Mouse (Mus musculus): Measurements from ENCODE around the gene Meaf6. TPM values are rescaled to one million over a fixed set of nuclear protein-coding genes. Genes with fewer than 3 reads are reported as not detected.

The Meaf6 gene
- polyA plus RNA-seq, 1 experiment from 2014 or later = 49.3 TPM

DNA sequence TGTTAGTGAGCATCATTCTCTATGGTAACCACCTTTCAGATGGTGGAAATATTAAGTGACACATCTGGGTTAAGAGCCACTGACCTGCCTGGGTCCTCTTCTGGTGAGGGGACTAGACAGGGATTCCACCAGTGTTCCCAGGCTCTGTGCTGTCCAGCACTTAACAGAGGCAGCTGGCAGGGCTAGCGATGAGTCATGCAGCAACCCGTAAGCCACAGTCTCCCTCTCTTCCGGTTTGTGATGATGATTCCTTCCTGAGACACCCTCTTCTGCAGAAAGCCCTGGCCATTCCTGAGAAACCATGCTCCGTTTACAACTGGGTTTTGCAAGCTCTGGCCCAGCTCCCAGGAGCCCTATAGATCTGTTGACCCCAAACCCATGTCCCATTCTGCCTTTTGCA lies 46.6 kb downstream of the Meaf6 start:
- H3K27ac ChIP-seq = no peak overlapping the region
- peaks cover 11% of the 10 kb centered on the region for H3K4me1 ChIP-seq
- no peak overlapping the region for H3K4me3 ChIP-seq
- H3K9me3 ChIP-seq = no peaks in the 10 kb centered on the region
- 48% methylated on average over 4 of the region's 4 CpGs for WGBS
- H3K9ac ChIP-seq = no peak overlapping the region
- no peak for ATAC-seq (ENCODE audit: insufficient number of reproducible peaks, low FRiP score, low TSS enrichment, low read depth)
- peaks cover 8% of the 10 kb centered on the region for H3K27me3 ChIP-seq
- H3K4me2 ChIP-seq = no peak overlapping the region
- H3K36me3 ChIP-seq = no peaks in the 10 kb centered on the region

DNA sequence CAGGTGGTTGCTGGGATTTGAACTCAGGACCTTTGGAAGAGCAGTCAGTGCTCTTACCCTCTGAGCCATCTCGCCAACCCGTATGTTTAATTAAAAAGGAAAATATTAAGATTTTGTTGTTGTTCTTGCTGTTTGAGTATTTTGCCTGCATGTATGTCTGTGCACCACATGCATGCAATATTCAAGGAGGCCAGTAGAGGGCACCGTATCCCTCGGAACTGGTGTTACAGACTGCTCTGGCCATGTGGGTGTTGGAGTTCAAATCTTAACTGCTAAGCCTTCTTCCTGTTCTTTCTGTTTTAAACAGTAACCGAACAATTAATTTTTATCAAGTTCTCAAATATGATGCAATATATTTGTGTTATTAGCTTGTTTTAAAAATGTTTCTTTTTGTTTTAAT lies 47.5 kb downstream of the Meaf6 start:
- Histone ChIP-seq H3K36me3 (no peaks in the 10 kb centered on the region), H3K9ac (no peak overlapping the region), H3K9me3 (no peaks in the 10 kb centered on the region), H3K4me3 (no peak overlapping the region), H3K27me3 (peaks cover 8% of the 10 kb centered on the region), H3K27ac (no peak overlapping the region), H3K4me1 (peaks cover 5% of the 10 kb centered on the region; the same call in 1 of the 2 replicates), H3K4me2 (no peak overlapping the region)
- ATAC-seq (ENCODE audit: insufficient number of reproducible peaks, low FRiP score, low TSS enrichment, low read depth) = no peak
- WGBS = 28% methylated on average over 5 of the region's 5 CpGs

DNA sequence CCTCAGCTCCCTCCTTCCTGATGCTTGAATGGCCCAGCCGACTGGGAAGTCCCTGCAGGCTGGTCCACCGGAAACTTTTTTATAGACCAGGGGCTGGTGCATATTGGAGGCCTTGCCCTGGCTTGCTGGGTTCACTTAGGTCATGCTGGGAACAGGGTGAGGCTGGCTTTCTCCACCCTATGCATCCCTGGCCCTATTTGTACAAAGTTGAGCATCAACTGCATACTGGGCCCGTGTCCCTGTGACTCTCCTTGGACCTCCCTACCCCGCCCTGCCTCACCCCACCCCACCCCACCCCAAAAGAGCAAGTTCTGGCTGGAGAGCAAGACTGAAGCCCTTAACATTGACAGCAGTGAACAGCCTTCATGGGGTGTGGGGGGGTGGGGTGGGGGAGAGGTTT lies 49.3 kb downstream of the Meaf6 start:
- no peak overlapping the region for H3K4me2 ChIP-seq
- H3K4me1 ChIP-seq = no peaks in the 10 kb centered on the region
- H3K36me3 ChIP-seq = no peaks in the 10 kb centered on the region
- H3K4me3 ChIP-seq = no peak overlapping the region
- no peak overlapping the region for H3K27ac ChIP-seq
- no peak overlapping the region for H3K9ac ChIP-seq
- no peaks in the 10 kb centered on the region; the same call in 1 of the 2 replicates for H3K27me3 ChIP-seq
- no peaks in the 10 kb centered on the region for H3K9me3 ChIP-seq
- ATAC-seq (ENCODE audit: insufficient number of reproducible peaks, low FRiP score, low TSS enrichment, low read depth) = no peak
- WGBS = 61% methylated on average over 4 of the region's 4 CpGs

DNA sequence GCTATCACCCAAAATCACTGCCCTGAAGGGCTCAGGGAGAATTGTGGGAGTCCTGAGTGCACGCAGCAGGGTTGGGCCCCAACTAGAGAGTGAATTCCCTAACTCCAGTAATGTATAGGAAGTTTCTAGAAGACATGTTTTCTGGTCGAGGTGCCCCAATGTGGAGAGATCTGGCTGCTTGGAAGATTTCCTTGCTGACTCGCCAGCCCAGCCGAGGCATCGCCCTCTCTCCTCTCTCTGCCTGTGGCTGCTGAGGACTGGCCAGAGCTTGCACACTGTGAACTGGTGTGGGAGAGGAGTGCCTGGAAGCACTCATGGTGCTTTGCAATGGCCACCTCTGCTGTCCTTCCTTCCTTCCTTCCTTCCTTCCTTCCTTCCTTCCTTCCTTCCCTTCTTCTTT lies 49.7 kb downstream of the Meaf6 start:
- Histone ChIP-seq H3K36me3 (no peaks in the 10 kb centered on the region), H3K27ac (no peak overlapping the region), H3K9ac (no peak overlapping the region), H3K4me3 (no peak overlapping the region), H3K9me3 (no peaks in the 10 kb centered on the region), H3K4me1 (no peaks in the 10 kb centered on the region), H3K27me3 (no peaks in the 10 kb centered on the region), H3K4me2 (no peak overlapping the region)
- WGBS = 62% methylated on average over 5 of the region's 5 CpGs
- ATAC-seq (ENCODE audit: insufficient number of reproducible peaks, low FRiP score, low TSS enrichment, low read depth) = no peak

DNA sequence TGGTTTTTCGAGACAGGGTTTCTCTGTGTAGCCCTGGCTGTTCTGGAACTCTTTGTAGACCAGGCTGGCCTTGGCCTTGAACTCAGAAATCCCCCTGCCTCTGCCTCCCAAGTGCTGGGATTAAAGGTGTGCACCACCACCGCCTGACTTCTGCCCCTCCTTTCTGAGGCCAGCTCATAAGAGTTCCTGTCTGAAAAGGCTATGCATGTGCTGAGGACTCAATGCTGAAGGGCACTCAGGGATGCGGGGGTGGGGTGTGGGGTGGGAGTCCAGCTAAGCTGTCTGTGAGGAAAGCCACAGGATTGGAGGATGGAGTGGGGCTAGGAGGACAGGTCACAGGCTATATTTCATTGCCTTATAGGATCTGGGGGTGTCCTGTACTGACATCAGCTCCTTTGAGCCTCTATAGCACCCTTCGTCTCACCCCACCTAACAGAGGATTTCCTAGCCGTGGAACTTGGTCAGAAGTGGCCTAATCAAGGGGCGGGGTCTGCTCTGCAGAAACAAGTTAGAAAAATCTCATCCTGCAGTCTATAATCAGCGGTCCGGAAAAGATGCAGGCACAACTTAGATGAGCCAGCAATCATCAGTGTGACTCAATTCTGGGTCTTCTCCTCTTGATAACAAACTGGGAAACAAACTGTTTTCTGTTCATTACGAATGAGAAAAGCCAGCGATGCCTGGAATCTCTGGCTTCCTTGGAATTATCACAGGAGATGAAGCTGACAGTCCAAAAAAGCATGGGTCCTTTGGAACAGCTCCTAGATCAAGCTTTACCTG lies 50.3 kb downstream of the Meaf6 start:
- no peak overlapping the region for H3K9ac ChIP-seq
- no peak overlapping the region for H3K4me2 ChIP-seq
- WGBS = 75% methylated on average over 9 of the region's 10 CpGs
- no peak for ATAC-seq (ENCODE audit: insufficient number of reproducible peaks, low FRiP score, low TSS enrichment, low read depth)
- H3K4me1 ChIP-seq = no peaks in the 10 kb centered on the region
- H3K9me3 ChIP-seq = no peaks in the 10 kb centered on the region
- H3K27me3 ChIP-seq = no peaks in the 10 kb centered on the region
- H3K27ac ChIP-seq = no peak overlapping the region
- no peaks in the 10 kb centered on the region for H3K36me3 ChIP-seq
- H3K4me3 ChIP-seq = no peak overlapping the region

DNA sequence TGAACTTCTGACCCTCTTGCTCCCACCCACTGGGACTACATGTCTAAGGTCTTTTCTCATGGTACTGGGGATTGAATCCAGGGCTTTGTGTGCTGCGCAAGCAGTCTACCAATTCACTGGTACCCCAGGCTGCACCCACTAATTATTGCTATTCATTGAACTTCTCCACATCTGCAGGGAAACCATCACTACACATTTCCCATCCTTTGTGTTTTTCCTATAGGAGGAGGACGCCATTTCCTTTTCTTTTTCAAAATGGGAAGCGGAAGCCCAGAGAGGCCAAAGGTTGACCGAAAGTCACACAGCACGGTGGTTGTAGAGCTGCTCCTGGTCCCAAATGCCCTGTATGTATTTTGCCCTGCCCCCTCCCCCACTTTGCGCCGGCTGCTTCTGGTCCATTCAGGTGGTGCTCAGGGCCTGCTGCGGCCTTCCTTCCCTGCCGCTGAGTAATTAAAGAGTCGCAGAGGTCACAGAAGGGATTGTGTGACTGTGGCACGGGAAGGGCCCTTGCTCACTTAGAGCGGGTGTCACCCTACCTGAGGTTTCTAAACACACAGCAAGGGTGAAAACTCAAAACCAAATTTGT lies 51.5 kb downstream of the Meaf6 start:
- no peaks in the 10 kb centered on the region for H3K4me1 ChIP-seq
- no peak overlapping the region for H3K4me2 ChIP-seq
- H3K4me3 ChIP-seq = no peak overlapping the region
- no peaks in the 10 kb centered on the region for H3K27me3 ChIP-seq
- no peaks in the 10 kb centered on the region for H3K9me3 ChIP-seq
- 59% methylated on average over 12 of the region's 12 CpGs for WGBS
- no peak for ATAC-seq (ENCODE audit: insufficient number of reproducible peaks, low FRiP score, low TSS enrichment, low read depth)
- no peak overlapping the region for H3K9ac ChIP-seq
- no peaks in the 10 kb centered on the region for H3K36me3 ChIP-seq
- H3K27ac ChIP-seq = no peak overlapping the region

DNA sequence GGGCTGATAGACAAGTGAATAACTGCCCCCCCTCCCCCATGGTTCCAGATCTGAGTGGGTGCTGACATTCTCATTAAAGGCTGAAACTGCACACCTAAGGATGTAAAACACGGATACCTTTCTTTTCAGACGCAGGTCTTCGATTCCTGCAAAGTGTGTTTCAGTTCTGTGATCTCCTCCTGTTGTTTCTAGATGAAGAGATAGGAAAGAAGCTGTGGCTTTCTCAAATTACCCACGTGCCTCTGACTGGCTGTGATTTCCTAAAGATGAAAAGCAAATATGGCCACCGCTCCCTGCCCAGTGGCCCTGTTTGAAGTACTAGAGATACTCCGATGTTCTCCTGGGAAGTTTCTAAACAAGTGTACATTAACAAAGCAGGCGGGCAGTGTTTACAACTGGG lies 53.4 kb downstream of the Meaf6 start:
- Histone ChIP-seq H3K9me3 (no peaks in the 10 kb centered on the region), H3K36me3 (no peaks in the 10 kb centered on the region), H3K27ac (no peak overlapping the region), H3K9ac (no peak overlapping the region), H3K27me3 (0 out of 2 replicates have a peak, but pooled peaks cover 5% of the 10 kb centered on the region), H3K4me3 (no peak overlapping the region), H3K4me1 (no peaks in the 10 kb centered on the region), H3K4me2 (no peak overlapping the region)
- WGBS = 54% methylated on average over 7 of the region's 7 CpGs
- ATAC-seq (ENCODE audit: insufficient number of reproducible peaks, low FRiP score, low TSS enrichment, low read depth) = no peak

DNA sequence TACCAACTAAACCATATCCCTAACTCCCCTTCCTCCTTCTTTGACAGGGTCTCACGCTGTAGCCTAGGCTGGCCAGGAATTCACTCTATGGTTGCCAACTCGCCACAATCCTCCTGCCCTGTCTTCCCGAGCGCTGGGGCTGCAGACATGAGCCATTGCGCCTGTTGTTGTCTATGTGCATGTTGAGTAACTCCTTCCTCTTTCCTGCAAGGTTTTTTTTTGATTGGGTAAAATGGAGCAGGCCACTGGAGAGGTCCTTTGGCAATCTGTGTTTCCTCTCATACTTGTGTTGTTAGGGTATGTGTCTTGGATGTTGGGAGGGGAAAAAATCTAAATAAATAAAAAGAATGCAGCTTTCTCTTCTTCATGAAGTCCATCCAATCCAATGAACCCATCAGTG lies 59.3 kb downstream of the Meaf6 start:
- Histone ChIP-seq H3K27ac (no peak overlapping the region), H3K4me3 (no peak overlapping the region), H3K36me3 (no peaks in the 10 kb centered on the region), H3K9ac (no peak overlapping the region), H3K4me1 (peaks cover 10% of the 10 kb centered on the region; the same call in 1 of the 2 replicates), H3K27me3 (0 out of 2 replicates have a peak, but pooled peaks cover 14% of the 10 kb centered on the region), H3K4me2 (no peak overlapping the region), H3K9me3 (no peaks in the 10 kb centered on the region)
- 84% methylated on average over 5 of the region's 5 CpGs for WGBS
- no peak for ATAC-seq (ENCODE audit: insufficient number of reproducible peaks, low FRiP score, low TSS enrichment, low read depth)

DNA sequence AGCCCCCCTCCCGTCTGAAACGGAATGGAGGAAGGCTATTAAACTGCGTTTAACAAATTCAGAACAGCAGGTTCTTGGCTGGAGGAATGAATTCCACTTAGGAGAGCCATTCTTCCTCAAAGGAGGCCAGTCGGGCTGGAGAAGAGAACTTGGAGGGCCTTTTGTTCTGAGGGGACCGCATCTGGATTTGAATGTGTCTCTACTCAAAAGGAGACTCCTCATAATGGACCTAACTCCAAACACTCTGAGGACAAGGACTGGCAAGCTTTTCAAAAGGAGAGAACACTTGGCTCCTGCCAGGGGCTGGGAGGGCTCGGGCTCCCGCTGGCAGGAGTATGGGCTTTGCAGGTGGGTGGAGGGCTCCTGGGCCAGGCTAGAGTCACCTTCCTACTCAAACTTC lies 59.7 kb downstream of the Meaf6 start:
- no peaks in the 10 kb centered on the region for H3K36me3 ChIP-seq
- no peak overlapping the region for H3K4me2 ChIP-seq
- peaks cover 14% of the 10 kb centered on the region for H3K4me1 ChIP-seq
- no peak overlapping the region for H3K27ac ChIP-seq
- no peak overlapping the region for H3K4me3 ChIP-seq
- WGBS = 34% methylated on average over 7 of the region's 7 CpGs
- no peak for ATAC-seq (ENCODE audit: insufficient number of reproducible peaks, low FRiP score, low TSS enrichment, low read depth)
- no peaks in the 10 kb centered on the region for H3K9me3 ChIP-seq
- H3K27me3 ChIP-seq = 0 out of 2 replicates have a peak, but pooled peaks cover 14% of the 10 kb centered on the region
- no peak overlapping the region for H3K9ac ChIP-seq

DNA sequence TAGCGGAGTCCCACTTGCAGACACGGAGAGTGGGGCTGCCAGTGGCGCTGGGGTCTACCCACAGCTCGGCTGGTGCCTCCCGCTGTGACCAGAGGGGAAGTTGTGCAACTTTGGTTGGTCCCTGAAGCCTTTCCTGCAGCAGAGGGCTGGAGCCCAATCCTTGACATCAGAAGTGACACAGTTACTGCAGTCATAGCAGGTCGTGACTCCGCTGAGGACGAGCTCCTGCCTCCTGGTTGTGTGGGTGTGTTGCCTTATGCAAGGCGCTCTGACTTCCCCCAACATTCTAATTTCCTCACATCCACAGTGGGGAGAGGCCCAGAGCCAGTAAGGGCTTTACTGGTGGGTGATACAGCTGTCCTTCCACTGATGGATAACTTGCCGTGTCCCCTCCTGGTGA lies 60.3 kb downstream of the Meaf6 start:
- ATAC-seq (ENCODE audit: insufficient number of reproducible peaks, low FRiP score, low TSS enrichment, low read depth) = no peak
- Histone ChIP-seq H3K27me3 (0 out of 2 replicates have a peak, but pooled peaks cover 14% of the 10 kb centered on the region), H3K9me3 (no peaks in the 10 kb centered on the region), H3K36me3 (no peaks in the 10 kb centered on the region), H3K9ac (no peak overlapping the region), H3K27ac (no peak overlapping the region), H3K4me3 (no peak overlapping the region), H3K4me2 (no peak overlapping the region), H3K4me1 (peaks cover 17% of the 10 kb centered on the region)
- 32% methylated on average over 10 of the region's 10 CpGs for WGBS

DNA sequence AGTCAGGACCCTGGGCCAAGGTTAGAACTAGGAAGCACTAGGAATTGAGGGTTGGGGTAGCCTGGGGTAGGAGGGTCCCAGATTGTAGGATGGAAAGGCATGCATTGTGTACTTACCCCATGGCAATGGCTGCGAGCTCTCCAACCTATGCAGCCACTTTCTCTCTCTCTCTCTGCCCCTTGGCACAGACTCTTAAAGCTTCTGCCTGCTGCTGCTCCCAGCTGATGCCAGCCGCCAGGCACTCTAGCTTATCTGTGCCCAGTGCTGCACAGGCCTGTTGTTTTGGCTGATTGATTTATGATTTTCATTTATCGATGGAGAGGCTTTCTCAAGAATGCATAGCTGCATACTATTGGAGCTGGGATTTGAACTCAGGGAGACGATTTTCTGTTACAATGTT lies 63.0 kb downstream of the Meaf6 start:
- Histone ChIP-seq H3K4me2 (no peak overlapping the region), H3K27me3 (0 out of 2 replicates have a peak, but pooled peaks cover 13% of the 10 kb centered on the region), H3K9ac (no peak overlapping the region), H3K36me3 (no peaks in the 10 kb centered on the region), H3K27ac (no peak overlapping the region), H3K9me3 (no peaks in the 10 kb centered on the region), H3K4me3 (no peak overlapping the region), H3K4me1 (peaks cover 17% of the 10 kb centered on the region)
- WGBS = 94% methylated on average over 4 of the region's 4 CpGs
- ATAC-seq (ENCODE audit: insufficient number of reproducible peaks, low FRiP score, low TSS enrichment, low read depth) = no peak

DNA sequence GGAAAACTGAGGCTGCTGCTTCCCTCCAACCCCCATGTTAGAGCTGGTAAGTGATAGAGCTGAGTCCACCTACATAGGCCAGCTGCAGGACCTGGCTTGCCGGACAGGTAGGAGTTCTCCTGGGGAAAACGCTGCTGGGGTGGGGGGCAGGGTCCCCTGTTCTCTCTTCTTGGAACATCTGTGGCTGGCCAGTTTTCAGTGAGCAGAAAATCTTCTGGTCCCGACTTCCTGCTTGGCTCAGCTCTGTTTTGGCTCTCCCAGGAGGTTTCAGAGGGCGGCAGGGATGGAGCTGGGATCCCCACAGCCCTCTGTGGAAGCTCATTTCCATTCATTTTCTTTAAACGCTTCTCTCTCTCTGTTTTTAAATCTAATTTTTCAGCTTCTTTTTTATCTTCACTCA lies 64.5 kb downstream of the Meaf6 start:
- Histone ChIP-seq H3K4me2 (no peak overlapping the region), H3K27me3 (0 out of 2 replicates have a peak, but pooled peaks cover 8% of the 10 kb centered on the region), H3K27ac (no peak overlapping the region), H3K9ac (no peak overlapping the region), H3K4me1 (peaks cover 17% of the 10 kb centered on the region), H3K9me3 (no peaks in the 10 kb centered on the region), H3K36me3 (no peaks in the 10 kb centered on the region), H3K4me3 (no peak overlapping the region)
- no peak for ATAC-seq (ENCODE audit: insufficient number of reproducible peaks, low FRiP score, low TSS enrichment, low read depth)
- 20% methylated on average over 5 of the region's 5 CpGs for WGBS

Measured in limb, embryonic 15.5 days (tissue).